Mouse (Mus musculus) cortical plate, adult 2 months (tissue): ENCODE data around the gene Meis2.

Experiments used
- CTCF ChIP-seq: fragments of 200-500 bp; IDR thresholded peaks from 2 replicates; pipeline ENCODE4 v1.5.1; 2011; ENCODE audit warnings: mild to moderate bottlenecking, control low read depth, low read length; ENCODE audit not compliant: insufficient read depth; ENCODE audit errors: extremely low read depth
- POLR2A ChIP-seq: fragments of 200-500 bp; IDR thresholded peaks from 2 replicates; pipeline ENCODE4 v1.6.1; 2011; ENCODE audit warnings: mild to moderate bottlenecking, low read length, control low read depth; ENCODE audit not compliant: insufficient read depth; ENCODE audit errors: extremely low read depth

DNA sequence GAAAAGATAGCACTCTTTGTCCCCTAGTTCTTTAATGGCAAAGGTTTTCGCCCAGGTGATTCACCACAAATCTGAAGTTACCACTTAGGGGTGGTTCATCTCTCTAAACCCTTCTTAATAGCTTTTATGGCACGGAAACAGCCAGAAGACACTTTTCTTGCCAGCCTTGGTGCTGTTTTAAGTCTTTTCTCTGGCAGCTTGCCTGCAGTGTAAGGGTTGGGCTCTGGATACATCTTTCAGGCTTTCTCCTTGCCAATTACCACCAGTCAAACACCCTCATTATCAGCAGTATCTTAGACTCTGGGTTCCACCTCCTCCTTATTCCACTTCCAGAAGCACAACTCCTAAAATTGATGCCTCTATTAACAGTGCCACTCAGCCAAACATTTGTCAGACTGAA is 229.6 kb downstream of the Meis2 start:
- no peak for TF ChIP-seq POLR2A
- TF ChIP-seq CTCF = no peak
